Mouse (Mus musculus) embryonic facial prominence, embryonic 11.5 days (tissue): ENCODE measurements around the gene Hist2h2aa1. TPM values are rescaled to one million over a fixed set of nuclear protein-coding genes. Genes with fewer than 3 reads are reported as not detected.

ENCODE experiments used
- ATAC-seq: fragments of 200-750 bp; cut with Nextera tagmentation; replicated peaks from 2 replicates; pipeline ENCODE4 v1.8.0; 2017; ENCODE audit warnings: low read depth; ENCODE audit not compliant: insufficient number of reproducible peaks, low FRiP score, low TSS enrichment
- DNase-seq: peaks from one replicate; pipeline ENCODE4 v3.0.0-alpha.2; 2015; ENCODE audit warnings: low spot score
- H3K27ac ChIP-seq: fragments of 300-500 bp; sonication (generic); replicated peaks from 2 replicates; pipeline ENCODE4 v1.5.1; 2014; ENCODE audit warnings: mild to moderate bottlenecking, low read depth, low read length, control low read depth
- H3K27me3 ChIP-seq: fragments of 300-500 bp; sonication (generic); 2 replicates; pipeline ENCODE4 v1.6.1; 2014; ENCODE audit warnings: mild to moderate bottlenecking, low read length, moderate library complexity, mixed read lengths; ENCODE audit not compliant: control insufficient read depth, insufficient read depth
- H3K36me3 ChIP-seq: fragments of 300-500 bp; sonication (generic); replicated peaks from 2 replicates; pipeline ENCODE4 v1.6.1; 2014; ENCODE audit warnings: low read depth, mild to moderate bottlenecking, low read length, moderate library complexity, mixed read lengths; ENCODE audit not compliant: control insufficient read depth, insufficient read depth
- H3K4me1 ChIP-seq: fragments of 300-500 bp; sonication (generic); 2 replicates; pipeline ENCODE4 v1.6.1; 2014; ENCODE audit warnings: low read length, mixed read lengths; ENCODE audit not compliant: control insufficient read depth, insufficient read depth
- H3K4me2 ChIP-seq: fragments of 300-500 bp; sonication (generic); 2 replicates; pipeline ENCODE4 v1.6.1; 2014; ENCODE audit warnings: low read depth, mild to moderate bottlenecking, control low read depth, low read length, moderate library complexity
- H3K4me3 ChIP-seq: fragments of 300-500 bp; sonication (generic); 2 replicates; pipeline ENCODE4 v1.5.1; 2014; ENCODE audit warnings: low read depth, low read length, control low read depth
- H3K9ac ChIP-seq: fragments of 300-500 bp; sonication (generic); replicated peaks from 2 replicates; pipeline ENCODE4 v1.6.1; 2014; ENCODE audit warnings: mild to moderate bottlenecking, control low read depth, low read length
- H3K9me3 ChIP-seq: fragments of 300-500 bp; sonication (generic); replicated peaks from 2 replicates; pipeline ENCODE4 v1.6.1; 2016; ENCODE audit warnings: mild to moderate bottlenecking, low read length, inconsistent platforms, mixed read lengths; ENCODE audit not compliant: control insufficient read depth
- WGBS: fragments of 180-500 bp; shearing (Covaris S2); extraction: QIAGEN DNeasy Blood & Tissue Kit; methylation state at CpG from one replicate; pipeline ENCODE4 v1.1.7; 2014; 5-methylcytosine and 5-hydroxymethylcytosine counted together
- polyA plus RNA-seq: library from polyadenylated mRNA; unstranded; fragments of >200 nt; fragmentation: Nextera tagmentation; extraction: Ambion mirVana; gene quantifications from 2 replicates; pipeline ENCODE4 v1.2.1, GENCODE M21; 2014

The Hist2h2aa1 gene
- polyA plus RNA-seq, 1 experiment from 2014 or later = 7.0 TPM

DNA sequence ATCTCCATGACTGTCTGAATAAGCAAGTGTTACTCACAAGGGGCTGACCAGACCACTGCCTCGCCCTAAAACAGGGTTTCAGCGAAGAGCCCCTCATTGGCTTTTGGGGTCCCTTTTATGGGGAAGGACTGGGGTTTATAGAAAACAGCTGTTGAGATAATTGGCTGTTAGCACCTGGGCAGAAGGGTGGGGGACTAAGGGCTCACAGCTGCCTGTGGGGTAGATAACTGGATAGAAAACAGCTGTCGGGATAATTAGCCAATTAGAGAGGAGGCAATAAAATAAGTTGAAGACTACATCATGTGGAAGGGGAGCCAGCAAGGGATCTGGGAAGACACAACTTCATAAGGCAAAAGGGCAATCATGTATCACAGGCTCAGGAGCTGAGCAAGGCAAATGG is 5.6 kb downstream of the Hist2h2aa1 start:
- Histone ChIP-seq H3K4me3 (no peak overlapping the region), H3K4me2 (no peak overlapping the region), H3K27me3 (no peaks in the 10 kb centered on the region), H3K9me3 (no peaks in the 10 kb centered on the region), H3K9ac (no peak overlapping the region), H3K4me1 (no peaks in the 10 kb centered on the region), H3K27ac (no peak overlapping the region), H3K36me3 (no peaks in the 10 kb centered on the region)
- ATAC-seq = no peak
- 59% methylated on average over 3 of the region's 3 CpGs for WGBS
- no peak for DNase-seq

DNA sequence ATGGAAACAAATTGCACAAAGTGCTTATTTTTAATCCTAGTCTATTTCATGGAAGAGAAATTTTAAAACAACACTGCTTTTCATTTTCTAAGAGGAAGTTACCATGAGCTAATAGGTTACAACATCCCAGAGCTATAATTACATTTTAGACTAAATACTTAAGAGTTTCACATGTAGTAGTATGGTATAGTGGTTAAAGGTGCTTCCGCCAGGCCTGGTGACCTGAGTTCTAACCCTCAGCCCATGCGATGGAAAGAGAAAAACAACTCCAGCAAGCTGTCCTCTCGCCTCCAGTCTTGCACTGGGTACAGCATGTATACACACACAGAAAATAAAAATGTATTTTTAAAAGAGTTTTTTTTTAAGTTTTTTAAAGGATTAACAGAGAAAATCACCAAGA is 6.5 kb downstream of the Hist2h2aa1 start:
- no peak overlapping the region for H3K4me3 ChIP-seq
- H3K36me3 ChIP-seq = no peaks in the 10 kb centered on the region
- no peak for ATAC-seq
- H3K4me1 ChIP-seq = no peaks in the 10 kb centered on the region
- H3K9ac ChIP-seq = no peak overlapping the region
- no peaks in the 10 kb centered on the region for H3K9me3 ChIP-seq
- WGBS = 82% methylated on average over 3 of the region's 3 CpGs
- no peak for DNase-seq
- H3K27ac ChIP-seq = no peak overlapping the region
- no peak overlapping the region for H3K4me2 ChIP-seq
- no peaks in the 10 kb centered on the region for H3K27me3 ChIP-seq

DNA sequence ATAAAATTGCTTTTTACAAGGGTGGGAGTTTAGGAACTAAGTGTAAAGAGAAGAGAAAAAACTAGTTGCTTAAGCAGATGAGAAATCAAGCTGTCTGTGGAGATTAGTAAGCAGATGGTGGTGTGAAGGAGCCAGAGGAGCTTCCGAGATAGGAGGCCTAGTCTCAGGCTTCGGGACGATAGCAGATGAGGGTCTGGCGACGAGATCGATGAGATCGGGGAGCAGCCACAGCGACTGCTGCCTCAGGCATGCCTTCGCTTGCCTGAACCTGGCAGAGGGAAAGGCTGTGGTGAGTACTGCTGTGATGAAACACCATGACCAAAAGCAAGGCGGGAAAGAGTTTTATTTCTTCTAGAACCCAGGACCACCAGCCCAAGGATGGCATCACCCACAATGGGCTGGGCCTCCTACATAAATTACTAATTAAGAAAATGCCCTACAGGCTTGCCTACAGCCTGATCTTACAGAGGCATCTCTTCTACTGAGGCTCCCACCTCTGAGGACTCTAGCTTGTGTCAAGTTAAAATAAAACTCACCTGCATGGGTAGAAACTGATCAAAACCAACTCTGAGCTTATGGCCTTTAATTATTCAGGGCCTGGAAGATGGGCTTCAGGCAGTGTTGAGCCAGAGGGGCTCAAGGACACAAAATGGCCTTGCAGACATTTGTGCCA is 9.5 kb downstream of the Hist2h2aa1 start:
- no peaks in the 10 kb centered on the region for H3K4me1 ChIP-seq
- H3K9me3 ChIP-seq = no peaks in the 10 kb centered on the region
- H3K4me2 ChIP-seq = no peak overlapping the region
- ATAC-seq (no peak), DNase-seq (peak; percentile 49)
- H3K4me3 ChIP-seq = no peak overlapping the region
- no peaks in the 10 kb centered on the region for H3K27me3 ChIP-seq
- H3K36me3 ChIP-seq = no peaks in the 10 kb centered on the region
- no peak overlapping the region for H3K9ac ChIP-seq
- 55% methylated on average over 10 of the region's 10 CpGs for WGBS
- H3K27ac ChIP-seq = no peak overlapping the region

GRCm38 (mm10) chr3:96255926-96256593 is 10.8 kb downstream of the Hist2h2aa1 start:
- no peak for ATAC-seq
- 83% methylated on average over 5 of the region's 5 CpGs for WGBS
- no peak overlapping the region for H3K27ac ChIP-seq

DNA sequence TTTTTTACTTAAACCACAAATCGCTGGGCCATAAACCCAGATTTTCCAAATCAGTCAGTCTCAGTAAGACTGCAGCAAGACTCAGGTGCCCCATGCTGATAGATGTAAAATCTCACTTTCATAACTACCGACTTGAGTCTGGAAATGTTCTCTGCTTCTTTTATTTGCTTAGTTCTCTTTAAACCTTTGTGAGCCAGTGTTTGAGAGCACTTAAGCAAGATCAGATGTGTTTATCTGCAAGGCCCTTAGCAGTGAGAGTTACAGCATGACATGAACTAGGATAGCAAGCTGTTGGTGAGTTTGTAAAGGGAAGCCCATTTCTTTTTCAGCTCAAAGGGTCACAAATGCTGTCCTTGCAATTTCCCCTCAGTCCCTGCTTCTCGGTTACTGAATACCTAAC is 11.9 kb downstream of the Hist2h2aa1 start:
- WGBS = 76% methylated on average over 3 of the region's 3 CpGs
- Histone ChIP-seq H3K27me3 (no peaks in the 10 kb centered on the region), H3K36me3 (no peaks in the 10 kb centered on the region), H3K9ac (no peak overlapping the region), H3K27ac (no peak overlapping the region), H3K4me1 (no peaks in the 10 kb centered on the region), H3K4me3 (no peak overlapping the region), H3K4me2 (no peak overlapping the region), H3K9me3 (no peaks in the 10 kb centered on the region)
- DNase-seq (no peak), ATAC-seq (no peak)

More at GRCm38 (mm10) chr3:96255926-96256593, 10.8 kb downstream of the Hist2h2aa1 start:
- Histone ChIP-seq H3K4me2 (no peak overlapping the region), H3K4me1 (no peaks in the 10 kb centered on the region), H3K4me3 (no peak overlapping the region), H3K9me3 (no peaks in the 10 kb centered on the region), H3K9ac (no peak overlapping the region), H3K27me3 (no peaks in the 10 kb centered on the region), H3K36me3 (no peaks in the 10 kb centered on the region)
- no peak for DNase-seq

DNA sequence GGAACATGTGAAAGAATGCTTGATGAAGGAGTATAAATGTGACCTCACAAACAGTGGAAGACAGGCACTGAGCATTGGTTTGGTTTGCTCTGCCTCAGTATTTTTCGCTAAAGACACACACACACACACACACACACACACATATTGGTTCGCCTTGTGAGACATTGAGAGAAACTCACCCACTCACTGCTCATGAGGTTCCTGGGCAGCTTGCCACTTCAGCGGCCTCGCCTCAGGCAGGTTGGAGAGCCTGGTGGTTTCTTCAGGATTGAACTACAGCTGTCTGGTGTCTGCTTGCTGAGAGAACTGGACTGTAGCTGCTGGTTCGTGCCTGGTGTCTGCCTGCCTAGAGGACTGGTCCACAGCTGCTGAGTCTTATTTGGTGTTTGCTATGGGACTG is 14.9 kb downstream of the Hist2h2aa1 start:
- Histone ChIP-seq H3K4me2 (no peak overlapping the region), H3K36me3 (no peaks in the 10 kb centered on the region), H3K27ac (no peak overlapping the region), H3K27me3 (no peaks in the 10 kb centered on the region), H3K4me1 (no peaks in the 10 kb centered on the region; the same call in 1 of the 2 replicates), H3K4me3 (no peak overlapping the region), H3K9me3 (no peaks in the 10 kb centered on the region), H3K9ac (no peak overlapping the region)
- whole genome bisulfite sequencing = 84% methylated on average over 5 of the region's 5 CpGs
- no peak for DNase-seq
- no peak for ATAC-seq

DNA sequence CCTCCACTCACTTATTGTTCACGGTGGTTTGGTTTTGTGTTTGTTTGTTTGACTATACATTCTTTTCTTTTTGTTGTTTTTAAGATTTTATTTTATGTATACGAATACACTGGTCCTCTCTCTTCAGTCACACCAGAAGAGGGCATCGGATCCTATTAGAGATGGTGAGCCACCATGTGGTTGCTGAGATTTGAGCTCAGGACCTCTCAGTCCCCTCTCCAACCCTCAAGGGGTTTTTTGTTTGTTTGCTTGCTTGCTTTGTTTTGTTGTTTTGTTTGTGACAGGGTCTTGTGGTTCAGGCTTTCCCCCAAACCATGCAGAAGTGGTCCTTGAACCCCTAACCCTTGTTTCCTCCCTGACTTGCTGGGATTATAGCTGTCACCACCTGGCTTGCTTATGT is 16.3 kb downstream of the Hist2h2aa1 start:
- peak overlapping the region; percentile 80 for H3K9ac ChIP-seq
- WGBS = 45% methylated on average over 3 of the region's 3 CpGs
- no peaks in the 10 kb centered on the region for H3K9me3 ChIP-seq
- no peaks in the 10 kb centered on the region for H3K36me3 ChIP-seq
- ATAC-seq = no peak
- DNase-seq = no peak
- H3K4me2 ChIP-seq = peak overlapping the region; percentile 89
- no peaks in the 10 kb centered on the region; the same call in 1 of the 2 replicates for H3K4me1 ChIP-seq
- no peaks in the 10 kb centered on the region for H3K27me3 ChIP-seq
- peak overlapping the region; percentile 98 for H3K27ac ChIP-seq
- H3K4me3 ChIP-seq = no peak overlapping the region; the same call in 1 of the 2 replicates

GRCm38 (mm10) chr3:96262216-96262875 is 17.0 kb downstream of the Hist2h2aa1 start:
- ATAC-seq = peak; percentile 77
- DNase-seq = peak; percentile 82
- peak overlapping the region; percentile 98 for H3K27ac ChIP-seq
- H3K9ac ChIP-seq = peak overlapping the region; percentile 80
- under 1% methylated on average over 19 of the region's 19 CpGs for WGBS
- no peaks in the 10 kb centered on the region for H3K9me3 ChIP-seq
- no peaks in the 10 kb centered on the region; the same call in 1 of the 2 replicates for H3K4me1 ChIP-seq
- no peaks in the 10 kb centered on the region for H3K27me3 ChIP-seq
- peak overlapping the region; percentile 89 for H3K4me2 ChIP-seq
- H3K36me3 ChIP-seq = no peaks in the 10 kb centered on the region
- H3K4me3 ChIP-seq = peak overlapping the region; percentile 55
